Mouse (Mus musculus): Measurements from ENCODE around the gene Tfeb. TPM values are rescaled to one million over a fixed set of nuclear protein-coding genes. Genes with fewer than 3 reads are reported as not detected.
A peak's percentile ranks its signal among the peaks of the same experiment; 100 is the strongest.

Gene Tfeb
- 23.0 and 23.1 TPM in 2 replicates for polyA plus RNA-seq (2015; fragmentation: Nextera tagmentation; extraction: Ambion mirVana)

DNA sequence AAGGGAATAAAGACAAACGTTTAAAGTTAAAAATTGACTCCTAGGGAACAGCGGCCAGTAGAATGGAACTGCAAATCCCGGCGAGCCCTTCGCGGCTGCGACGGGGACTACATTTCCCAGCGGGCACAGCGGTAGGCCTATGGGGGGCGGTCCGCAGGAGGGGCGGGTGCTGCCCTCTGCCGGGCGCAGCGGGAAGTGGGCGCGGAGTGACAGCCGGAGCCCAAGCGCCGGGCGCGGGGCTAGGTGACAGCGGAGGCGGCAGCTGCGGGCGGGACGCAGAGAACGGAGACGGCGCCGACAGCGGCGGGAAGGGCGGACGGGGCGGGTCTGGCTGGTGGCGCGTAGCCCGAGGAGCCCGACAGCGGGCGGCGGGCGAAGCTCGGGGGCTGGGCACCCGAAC lies at the start of gene Tfeb:
Gene Tfeb, plus strand, starts transcription at position 175 of the 400 bp plus-strand sequence.
- Histone ChIP-seq H3K27ac (peak within 1 kb of the TSS; percentile 87), H3K27me3 (ENCODE audit: insufficient read depth, low read length) (no peaks in the 10 kb centered on the region), H3K36me3 (ENCODE audit: insufficient read depth, low read length) (no peaks in the 10 kb centered on the region), H3K4me2 (ENCODE audit: low read length) (peak within 1 kb of the TSS; percentile 65), H3K4me1 (replicated peaks; ENCODE audit: insufficient read depth, low read length) (peaks cover 13% of the 10 kb centered on the region), H3K9me3 (replicated peaks; ENCODE audit: low read length) (no peaks in the 10 kb centered on the region), H3K4me3 (replicated peaks; ENCODE audit: low read depth, low read length) (peak within 1 kb of the TSS; percentile 66), H3K9ac (ENCODE audit: low read depth, low read length) (peak within 1 kb of the TSS; percentile 77)
- TF ChIP-seq CTCF (IDR thresholded peaks at IDR 0.05; ENCODE audit: low read depth), result peak; percentile 96
- under 1% methylated on average over 39 of the region's 47 CpGs for WGBS
- ATAC-seq (replicated peaks; ENCODE audit: low FRiP score, low read depth), result peak; percentile 53
- peak; percentile 96 for DNase-seq (ENCODE audit: low spot score)

DNA sequence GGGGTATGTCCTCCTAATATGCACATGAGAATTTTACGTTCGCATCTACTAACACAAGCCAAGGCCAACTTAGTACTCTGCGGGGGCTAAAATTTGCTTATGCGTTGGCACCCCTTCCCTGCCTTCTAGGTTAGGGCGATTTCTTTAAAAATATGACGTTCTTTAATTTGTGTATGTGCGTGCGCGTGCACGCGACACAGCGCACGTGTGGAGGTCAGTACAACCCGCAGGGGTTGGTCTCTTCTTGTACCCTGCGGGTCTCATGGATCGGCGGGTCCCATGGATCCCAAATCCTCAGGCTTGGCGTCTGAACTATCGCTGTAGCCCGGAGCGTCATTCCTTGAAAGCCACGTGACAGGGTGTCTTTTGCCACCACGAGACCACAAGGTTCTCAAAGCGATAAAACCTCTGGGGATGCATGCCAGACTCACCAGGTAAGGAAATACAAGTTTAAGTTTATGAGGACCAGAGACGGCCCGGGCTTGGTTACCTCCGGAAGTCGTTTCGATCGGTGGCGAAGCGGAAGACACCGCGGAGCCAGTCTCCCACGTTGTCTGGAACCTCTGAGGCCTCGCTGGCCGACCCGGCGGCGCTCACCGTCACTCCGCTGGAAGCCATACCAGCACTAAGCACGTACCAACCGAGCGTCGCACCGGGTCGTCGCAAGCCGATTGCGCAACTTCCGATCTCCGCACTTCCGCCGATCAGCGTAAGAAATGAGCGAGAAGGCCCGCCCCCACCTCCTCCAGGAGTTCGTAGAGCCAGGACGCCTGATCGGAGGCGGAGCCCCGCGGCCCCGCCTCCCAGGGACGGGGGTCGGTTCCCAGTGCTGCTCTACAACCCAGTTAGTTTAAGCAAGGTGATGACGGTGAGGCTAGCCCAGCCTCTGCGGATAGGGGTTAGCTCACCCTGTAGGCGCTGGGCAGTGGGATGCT lies 49.2 kb upstream of the Tfeb start:
- H3K27me3 ChIP-seq (ENCODE audit: insufficient read depth, low read length), result no peaks in the 10 kb centered on the region
- H3K9me3 ChIP-seq (replicated peaks; ENCODE audit: low read length), result no peaks in the 10 kb centered on the region
- H3K36me3 ChIP-seq (ENCODE audit: insufficient read depth, low read length), result 0 out of 2 replicates have a peak, but pooled peaks cover 16% of the 10 kb centered on the region
- WGBS, result under 1% methylated on average over 70 of the region's 70 CpGs
- H3K4me3 ChIP-seq (replicated peaks; ENCODE audit: low read depth, low read length), result peak overlapping the region; percentile 62
- peak; percentile 88 for ATAC-seq (replicated peaks; ENCODE audit: low FRiP score, low read depth)
- peak overlapping the region; percentile 96 for H3K4me2 ChIP-seq (ENCODE audit: low read length)
- no peak for TF ChIP-seq CTCF (IDR thresholded peaks at IDR 0.05; ENCODE audit: low read depth)
- peak; percentile 98 for DNase-seq (ENCODE audit: low spot score)
- peak overlapping the region; percentile 80 for H3K27ac ChIP-seq
- peak overlapping the region; percentile 70 for H3K9ac ChIP-seq (ENCODE audit: low read depth, low read length)
- peaks cover 9% of the 10 kb centered on the region; the same call in 1 of the 2 replicates for H3K4me1 ChIP-seq (replicated peaks; ENCODE audit: insufficient read depth, low read length)

DNA sequence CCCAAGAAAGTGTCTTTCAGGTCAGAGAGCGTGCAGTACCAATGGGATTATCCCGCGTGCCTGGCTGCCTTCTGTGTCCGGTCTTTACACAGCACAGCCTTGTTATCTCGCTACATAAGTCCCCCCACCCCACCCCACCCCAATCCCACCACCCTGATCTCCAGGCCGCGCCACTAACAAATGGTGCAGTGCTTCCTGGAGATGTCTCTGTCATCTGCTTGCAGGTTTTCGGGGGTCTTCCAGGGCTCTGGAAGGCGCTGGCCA lies 48.6 kb upstream of the Tfeb start, which contains the start of gene Tomm6:
Gene Tomm6, minus strand, starts transcription at position 43 of the 264 bp plus-strand sequence.
- peak within 1 kb of the TSS; percentile 70 for H3K9ac ChIP-seq (ENCODE audit: low read depth, low read length)
- peak within 1 kb of the TSS; percentile 62 for H3K4me3 ChIP-seq (replicated peaks; ENCODE audit: low read depth, low read length)
- no peak for DNase-seq (ENCODE audit: low spot score)
- H3K4me2 ChIP-seq (ENCODE audit: low read length), result peak within 1 kb of the TSS; percentile 96
- peak within 1 kb of the TSS; percentile 80 for H3K27ac ChIP-seq
- H3K36me3 ChIP-seq (ENCODE audit: insufficient read depth, low read length), result 0 out of 2 replicates have a peak, but pooled peaks cover 16% of the 10 kb centered on the region
- WGBS, result 0% methylated on average over 9 of the region's 9 CpGs
- H3K4me1 ChIP-seq (replicated peaks; ENCODE audit: insufficient read depth, low read length), result peaks cover 9% of the 10 kb centered on the region; the same call in 1 of the 2 replicates
- TF ChIP-seq CTCF (IDR thresholded peaks at IDR 0.05; ENCODE audit: low read depth), result no peak
- ATAC-seq (replicated peaks; ENCODE audit: low FRiP score, low read depth), result no peak
- H3K9me3 ChIP-seq (replicated peaks; ENCODE audit: low read length), result no peaks in the 10 kb centered on the region
- H3K27me3 ChIP-seq (ENCODE audit: insufficient read depth, low read length), result no peaks in the 10 kb centered on the region

DNA sequence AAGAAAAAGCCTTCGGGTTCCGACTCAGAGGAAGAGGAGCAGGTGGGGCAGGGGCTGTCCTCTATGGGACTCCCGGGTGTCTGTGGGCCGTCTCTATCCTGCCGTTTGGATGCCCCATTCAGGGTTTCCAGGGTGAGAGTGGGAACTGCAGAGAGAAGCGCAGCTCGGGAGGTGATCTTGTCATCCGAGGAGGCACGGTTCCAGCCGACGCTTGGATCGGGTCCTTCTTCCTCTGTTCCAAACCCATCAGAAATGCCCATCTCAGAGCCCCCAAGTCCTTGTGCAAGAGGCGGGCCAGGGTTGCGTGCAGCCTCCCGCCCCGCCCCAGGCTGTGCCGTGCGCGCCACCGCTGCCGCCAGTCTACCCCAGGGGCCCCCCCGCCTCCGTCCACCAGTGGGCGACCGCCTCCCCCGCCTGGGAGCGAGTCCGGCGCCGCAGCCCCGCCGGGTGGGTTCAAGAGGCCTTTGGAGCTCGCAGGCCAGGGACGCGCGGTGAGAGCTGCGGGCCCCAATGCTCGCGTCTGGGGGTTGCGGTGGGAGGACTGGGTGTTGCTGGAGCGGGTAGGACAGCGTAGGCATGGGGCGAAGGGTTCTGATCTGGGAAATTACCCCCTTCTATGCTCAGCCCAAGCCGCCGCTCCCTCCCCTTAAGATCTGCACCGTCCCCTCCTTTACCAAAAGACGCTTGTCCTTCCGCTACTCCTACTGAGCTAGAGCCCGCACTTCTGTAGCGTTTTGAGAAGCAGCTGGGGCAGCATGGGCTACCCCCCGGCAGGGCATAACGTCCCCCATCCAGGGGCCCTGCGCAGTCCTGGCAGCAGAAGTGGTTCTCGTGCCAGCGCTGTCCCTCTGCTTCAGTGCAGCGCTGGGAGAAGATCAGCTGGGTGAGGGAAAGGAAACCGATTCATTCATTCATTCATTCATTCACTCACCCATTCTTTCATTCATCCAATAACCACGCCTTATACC lies 47.9 kb upstream of the Tfeb start, which contains the start of gene Frs3:
Gene Frs3, plus strand, starts transcription at position 423 of the 968 bp plus-strand sequence.
- Histone ChIP-seq H3K9ac (ENCODE audit: low read depth, low read length) (peak within 1 kb of the TSS; percentile 70), H3K4me1 (replicated peaks; ENCODE audit: insufficient read depth, low read length) (peaks cover 9% of the 10 kb centered on the region; the same call in 1 of the 2 replicates), H3K9me3 (replicated peaks; ENCODE audit: low read length) (no peaks in the 10 kb centered on the region), H3K27ac (peak within 1 kb of the TSS; percentile 80), H3K4me2 (ENCODE audit: low read length) (peak within 1 kb of the TSS; percentile 96), H3K27me3 (ENCODE audit: insufficient read depth, low read length) (no peaks in the 10 kb centered on the region), H3K36me3 (ENCODE audit: insufficient read depth, low read length) (0 out of 2 replicates have a peak, but pooled peaks cover 16% of the 10 kb centered on the region), H3K4me3 (replicated peaks; ENCODE audit: low read depth, low read length) (peak within 1 kb of the TSS; percentile 62)
- DNase-seq (ENCODE audit: low spot score) (peak; percentile 74), ATAC-seq (replicated peaks; ENCODE audit: low FRiP score, low read depth) (peak; percentile 35; the same call in 1 of the 2 replicates)
- WGBS, result 1% methylated on average over 58 of the region's 58 CpGs
- peak; percentile 23; the same call in 1 of the 2 replicates for TF ChIP-seq CTCF (IDR thresholded peaks at IDR 0.05; ENCODE audit: low read depth)

DNA sequence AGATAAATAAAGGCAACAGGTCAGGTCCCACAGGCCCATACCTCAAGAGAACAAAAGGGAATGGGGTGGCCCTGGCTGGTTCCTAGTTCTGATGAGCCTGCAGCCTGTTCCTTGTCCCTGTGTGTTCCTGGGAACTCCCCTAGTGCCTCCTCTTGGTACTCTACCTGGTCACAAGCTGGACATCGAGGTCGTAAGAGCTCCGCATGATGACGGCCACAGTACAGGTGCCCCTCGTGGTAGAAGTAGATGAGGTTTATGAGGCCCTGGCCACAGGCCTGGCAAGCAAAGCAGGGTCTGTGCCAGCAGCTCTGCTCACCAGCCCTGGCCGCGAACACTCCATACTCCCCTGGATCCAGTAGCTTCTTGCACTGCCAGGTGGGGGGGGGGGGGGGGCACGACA lies 46.9 kb upstream of the Tfeb start:
- DNase-seq (ENCODE audit: low spot score) (no peak), ATAC-seq (replicated peaks; ENCODE audit: low FRiP score, low read depth) (no peak)
- TF ChIP-seq CTCF (IDR thresholded peaks at IDR 0.05; ENCODE audit: low read depth), result no peak
- no peaks in the 10 kb centered on the region for H3K9me3 ChIP-seq (replicated peaks; ENCODE audit: low read length)
- peaks cover 9% of the 10 kb centered on the region; the same call in 1 of the 2 replicates for H3K4me1 ChIP-seq (replicated peaks; ENCODE audit: insufficient read depth, low read length)
- 0 out of 2 replicates have a peak, but pooled peaks cover 12% of the 10 kb centered on the region for H3K36me3 ChIP-seq (ENCODE audit: insufficient read depth, low read length)
- 84% methylated on average over 8 of the region's 8 CpGs for WGBS
- no peaks in the 10 kb centered on the region for H3K27me3 ChIP-seq (ENCODE audit: insufficient read depth, low read length)
- no peak overlapping the region for H3K27ac ChIP-seq
- no peak overlapping the region for H3K4me2 ChIP-seq (ENCODE audit: low read length)
- H3K9ac ChIP-seq (ENCODE audit: low read depth, low read length), result no peak overlapping the region
- H3K4me3 ChIP-seq (replicated peaks; ENCODE audit: low read depth, low read length), result no peak overlapping the region
